8 mouse cellular contexts compared by ENCODE assay signal in the genomic region with DNA sequence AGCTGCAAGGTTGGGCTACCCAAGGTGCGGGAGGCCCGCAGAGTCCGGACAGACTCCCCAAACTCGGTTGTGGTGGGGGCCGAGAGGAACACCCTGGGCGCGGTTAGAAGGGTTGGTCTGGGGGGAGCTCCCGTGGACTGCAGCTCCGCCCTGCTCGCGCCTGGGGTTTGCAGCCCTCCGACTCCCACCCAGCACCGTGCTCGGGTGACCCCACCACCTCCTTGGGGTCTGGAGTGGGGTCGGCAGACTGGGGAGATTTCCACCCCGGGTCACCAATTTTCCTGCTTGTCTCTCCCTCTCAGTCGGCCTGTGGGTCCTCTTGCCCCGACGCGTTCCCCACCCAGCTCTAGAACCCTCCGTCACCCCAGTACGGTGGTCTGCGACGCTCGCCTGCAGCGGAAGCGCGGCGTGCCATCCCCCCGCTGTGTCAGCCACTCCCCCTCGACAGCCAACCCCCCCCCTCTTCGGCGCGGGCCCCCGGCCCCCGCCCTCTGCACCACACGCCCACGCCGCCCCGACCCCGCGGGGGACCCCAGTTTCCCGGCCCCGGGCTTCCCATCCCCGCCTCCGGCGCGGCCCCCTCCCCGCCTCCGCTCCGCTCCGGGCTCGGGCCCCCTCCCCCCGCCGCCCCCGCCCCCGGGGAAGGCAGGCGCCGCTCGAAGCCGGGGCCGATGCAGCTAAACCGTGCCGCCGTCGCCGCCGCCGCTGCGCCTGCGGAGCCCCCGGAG. TPM values are rescaled to one million over a fixed set of nuclear protein-coding genes. Genes with fewer than 3 reads are reported as not detected.
DNase-seq lines count a peak whose midpoint lies in the region; ATAC-seq and TF ChIP-seq lines count a peak whose summit lies in the region.

Gene Shank3, plus strand, starts transcription at position 663 of the 728 bp plus-strand sequence.

- no peak for TF ChIP-seq POLR2A in bone marrow macrophage, adult 2 months (IDR thresholded peaks at IDR 0.05; ENCODE audit: borderline replicate concordance, low read depth, low read length)
- no peak for TF ChIP-seq POLR2A in thymus, adult 2 months (IDR thresholded peaks at IDR 0.05; ENCODE audit: control insufficient read depth, extremely low read depth, insufficient read depth, low read length, poor library complexity)

- peak; percentile 33 for ATAC-seq in intestine, embryonic 14.5 days (replicated peaks; ENCODE audit: low FRiP score, low TSS enrichment, low read depth)
- no peak for ATAC-seq in inflammation-experienced regulatory T-cells, adult 6 months

- H3K36me3 ChIP-seq in intestine, embryonic 14.5 days (ENCODE audit: control insufficient read depth, insufficient read depth, low read length), result peaks cover 11% of the 10 kb centered on the region; the same call in 1 of the 2 replicates
- H3K36me3 ChIP-seq in thymus, adult 2 months (ENCODE audit: control insufficient read depth, insufficient read depth, low read length), result no peaks in the 10 kb centered on the region

- peak within 1 kb of the TSS; percentile 33; the same call in 1 of the 2 replicates for H3K4me3 ChIP-seq in bone marrow macrophage, adult 2 months (ENCODE audit: insufficient read depth, low read length)
- peak within 1 kb of the TSS; percentile 64 for H3K4me3 ChIP-seq in intestine, embryonic 14.5 days (ENCODE audit: low read depth, low read length)
- peak within 1 kb of the TSS; percentile 52 for H3K4me3 ChIP-seq in thymus, adult 2 months (ENCODE audit: control insufficient read depth, insufficient read depth, low read length)

- H3K9me3 ChIP-seq in intestine, embryonic 14.5 days (ENCODE audit: control insufficient read depth, low read length), result no peaks in the 10 kb centered on the region

- no peaks in the 10 kb centered on the region for H3K4me1 ChIP-seq in bone marrow macrophage, adult 2 months (ENCODE audit: control insufficient read depth, insufficient read depth, low read length)
- no peaks in the 10 kb centered on the region; the same call in 1 of the 2 replicates for H3K4me1 ChIP-seq in intestine, embryonic 14.5 days (replicated peaks; ENCODE audit: control insufficient read depth, insufficient read depth, low read length)
- H3K4me1 ChIP-seq in thymus, adult 2 months (replicated peaks; ENCODE audit: control insufficient read depth, insufficient read depth, low read length), result peaks cover 12% of the 10 kb centered on the region

- peak within 1 kb of the TSS; percentile 47 for H3K9ac ChIP-seq in intestine, embryonic 14.5 days (ENCODE audit: low read length)

- peak within 1 kb of the TSS; percentile 91 for H3K4me2 ChIP-seq in intestine, embryonic 14.5 days (ENCODE audit: low read length)

- H3K27me3 ChIP-seq in intestine, embryonic 14.5 days (replicated peaks; ENCODE audit: control insufficient read depth, insufficient read depth, low read length), result peaks cover 27% of the 10 kb centered on the region
- H3K27me3 ChIP-seq in thymus, adult 2 months (ENCODE audit: control insufficient read depth, insufficient read depth, low read length), result peaks cover 6% of the 10 kb centered on the region

- 2% methylated on average over 57 of the region's 72 CpGs for WGBS in intestine, embryonic 14.5 days
- WGBS in thymus, adult 2 months, result under 1% methylated on average over 53 of the region's 72 CpGs

- H3K27ac ChIP-seq in bone marrow macrophage, adult 2 months (ENCODE audit: insufficient read depth, low read depth, low read length), result no peak within 1 kb of the TSS
- no peak within 1 kb of the TSS for H3K27ac ChIP-seq in intestine, embryonic 14.5 days (ENCODE audit: low read depth)
- no peak within 1 kb of the TSS for H3K27ac ChIP-seq in thymus, adult 2 months (ENCODE audit: control insufficient read depth, insufficient read depth, low read length)

- no peak for DNase-seq in layer of hippocampus, adult 8-10 months (ENCODE audit: low spot score in 2 of 2)
- DNase-seq in layer of hippocampus, adult 9-11 months, result no peak
- no peak for DNase-seq in gastrocnemius, postnatal 25 days
- DNase-seq in intestine, embryonic 14.5 days (ENCODE audit: low spot score), result peak; percentile 67
- DNase-seq in lung, postnatal 10 days, result peak; percentile 31
- DNase-seq in thymus, adult 2 months, result peak; percentile 40

- no peak for TF ChIP-seq CTCF in bone marrow macrophage, adult 2 months (IDR thresholded peaks at IDR 0.05; ENCODE audit: low read depth, low read length)
- TF ChIP-seq CTCF in thymus, adult 2 months (IDR thresholded peaks at IDR 0.05; ENCODE audit: borderline replicate concordance, control insufficient read depth, extremely low read depth, insufficient read depth, low read length, poor library complexity), result no peak

RNA-seq across cellular contexts. Expression of gene Shank3, which starts in this region (rescaled TPM):
- 100 to 1,000 TPM; 208 to 231 (median 223) TPM for total RNA-seq in layer of hippocampus, adult 8-10 months (2022)
- not detected in 2 replicates for polyA plus RNA-seq in bone marrow macrophage, adult 2 months (2012; ENCODE audit: insufficient read depth, insufficient read length, missing spikeins)
- total RNA-seq in gastrocnemius, postnatal 25 days (2021), result 10 to 100 TPM; 12.8 to 17.5 TPM
- polyA plus RNA-seq in intestine, embryonic 14.5 days (2014; fragmentation: Nextera tagmentation; extraction: Ambion mirVana), result 1.9 and 2.1 TPM in 2 replicates
- polyA plus RNA-seq in thymus, adult 2 months (2012; rRNA removed), result 6.8 and 8.2 TPM in 2 replicates
- not detected for polyA plus RNA-seq in inflammation-experienced regulatory T-cells, adult 6 months (2017; shearing (Covaris generic))

Comparison
In these comparisons a context has a peak if more than half of its experiments do, and no peak if none do; other contexts are left out.
1. RNA of gene Shank3 (total RNA-seq): 208 to 231 TPM in layer of hippocampus, adult 8-10 months; 12.8 to 17.5 TPM in gastrocnemius, postnatal 25 days; every median in the first group is over 10 times any median in the second.
2. DNase-seq: peak in intestine, embryonic 14.5 days (single experiment), lung, postnatal 10 days (single experiment) and thymus, adult 2 months (single experiment); none in layer of hippocampus, adult 8-10 months (0 of 2), layer of hippocampus, adult 9-11 months (single experiment) and gastrocnemius, postnatal 25 days (single experiment).
3. Peak in every context shown above with its lines, with median percentiles within 50 percentile points of each other: H3K4me3 ChIP-seq.